ENCODE assay signal across 15 mouse cellular contexts in the genomic region with DNA sequence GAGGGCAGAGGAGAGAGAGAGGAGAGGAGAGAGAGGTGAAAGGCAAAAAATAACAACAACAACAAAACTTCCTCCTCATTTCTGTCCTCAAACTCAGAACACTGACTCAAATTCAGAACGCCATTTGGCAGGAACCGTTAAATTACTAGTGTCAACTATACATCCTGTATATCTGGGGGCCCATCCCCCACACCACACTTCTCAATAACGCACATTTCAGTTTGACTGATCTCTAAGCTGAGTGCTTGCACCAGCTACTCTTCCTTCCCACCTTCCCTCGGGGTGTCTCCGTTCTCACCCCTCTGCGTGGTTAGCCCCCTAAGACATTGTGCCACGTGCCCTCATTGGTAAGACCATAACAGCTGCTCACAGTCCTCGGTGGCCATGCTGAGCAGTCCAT. TPM values are rescaled to one million over a fixed set of nuclear protein-coding genes. Genes with fewer than 3 reads are reported as not detected.
A peak's percentile ranks its signal among the peaks of the same experiment; 100 is the strongest.
DNase-seq lines count a peak whose midpoint lies in the region; ATAC-seq and TF ChIP-seq lines count a peak whose summit lies in the region.
"Had no signal": no experiment of that assay in that cellular context is flagged by ENCODE, and none has a peak within 500 bp of the region (broad histone marks: within the 10 kb centered on the region; RNA-seq: fewer than 3 reads in every experiment).

No protein-coding gene starts in this region.

- no peaks in the 10 kb centered on the region for H3K36me3 ChIP-seq in forebrain, embryonic 11.5 days (ENCODE audit: control insufficient read depth, insufficient read depth, low read length)
- H3K36me3 ChIP-seq in forebrain, embryonic 10.5 days (replicated peaks): no peaks in the 10 kb centered on the region
- peaks cover 5% of the 10 kb centered on the region; the same call in 1 of the 2 replicates for H3K36me3 ChIP-seq in spleen, adult 2 months (ENCODE audit: control insufficient read depth, insufficient read depth, low read length)
- no peaks in the 10 kb centered on the region for H3K36me3 ChIP-seq in kidney, embryonic 15.5 days
- H3K36me3 ChIP-seq: embryonic facial prominence, embryonic 15.5 days; hindbrain, embryonic 12.5 days had no signal

- no peak overlapping the region for H3K9ac ChIP-seq in forebrain, embryonic 11.5 days (ENCODE audit: low read length)
- H3K9ac ChIP-seq in kidney, embryonic 15.5 days: no peak overlapping the region
- H3K9ac ChIP-seq: embryonic facial prominence, embryonic 15.5 days; forebrain, postnatal 0 days; hindbrain, embryonic 12.5 days had no signal

- ATAC-seq in forebrain, embryonic 11.5 days (replicated peaks; ENCODE audit: low FRiP score): no peak
- no peak for ATAC-seq in kidney, embryonic 15.5 days (replicated peaks; ENCODE audit: low FRiP score)
- ATAC-seq: forebrain, postnatal 0 days; midbrain, embryonic 16.5 days had no signal

- no peaks in the 10 kb centered on the region for H3K4me1 ChIP-seq in forebrain, embryonic 11.5 days (replicated peaks; ENCODE audit: control insufficient read depth, insufficient read depth, low read length)
- 0 out of 2 replicates have a peak, but pooled peaks cover 6% of the 10 kb centered on the region for H3K4me1 ChIP-seq in forebrain, embryonic 10.5 days
- H3K4me1 ChIP-seq in spleen, adult 2 months (ENCODE audit: control insufficient read depth, insufficient read depth, insufficient read length): peaks cover 59% of the 10 kb centered on the region
- H3K4me1 ChIP-seq in kidney, embryonic 15.5 days: peaks cover 25% of the 10 kb centered on the region
- H3K4me1 ChIP-seq: hindbrain, embryonic 12.5 days had no signal

- H3K27ac ChIP-seq in forebrain, embryonic 11.5 days (ENCODE audit: low read depth, low read length): no peak overlapping the region
- no peak overlapping the region for H3K27ac ChIP-seq in forebrain, embryonic 10.5 days
- H3K27ac ChIP-seq in spleen, adult 2 months (ENCODE audit: insufficient read depth, low read length): peak overlapping the region; percentile 93
- H3K27ac ChIP-seq in kidney, embryonic 15.5 days: no peak overlapping the region
- H3K27ac ChIP-seq: embryonic facial prominence, embryonic 15.5 days; hindbrain, embryonic 12.5 days had no signal

- 86% methylated on average over 8 of the region's 8 CpGs for WGBS in forebrain, embryonic 11.5 days
- WGBS in forebrain, embryonic 10.5 days: 83% methylated on average over 8 of the region's 8 CpGs
- 5% methylated on average over 8 of the region's 8 CpGs for WGBS in spleen, adult 2 months
- 66% methylated on average over 8 of the region's 8 CpGs for WGBS in kidney, embryonic 15.5 days

- TF ChIP-seq POLR2A in spleen, adult 2 months (IDR thresholded peaks at IDR 0.05; ENCODE audit: low read depth, low read length): no peak; the same call in 1 of the 2 replicates

- no peaks in the 10 kb centered on the region for H3K9me3 ChIP-seq in forebrain, embryonic 11.5 days (ENCODE audit: control insufficient read depth, low read length)
- no peaks in the 10 kb centered on the region for H3K9me3 ChIP-seq in forebrain, embryonic 10.5 days
- no peaks in the 10 kb centered on the region for H3K9me3 ChIP-seq in kidney, embryonic 15.5 days (replicated peaks)
- H3K9me3 ChIP-seq: embryonic facial prominence, embryonic 15.5 days; hindbrain, embryonic 12.5 days had no signal

- no peak for TF ChIP-seq CTCF in spleen, adult 2 months (IDR thresholded peaks at IDR 0.05; ENCODE audit: extremely low read depth, insufficient read depth, insufficient read length, insufficient replicate concordance)

- H3K27me3 ChIP-seq in forebrain, embryonic 11.5 days (ENCODE audit: control insufficient read depth, insufficient read depth, low read length): no peaks in the 10 kb centered on the region
- no peaks in the 10 kb centered on the region for H3K27me3 ChIP-seq in forebrain, embryonic 10.5 days (ENCODE audit: poor library complexity, severe bottlenecking)
- no peaks in the 10 kb centered on the region for H3K27me3 ChIP-seq in spleen, adult 2 months (ENCODE audit: control insufficient read depth, insufficient read depth, low read length)
- H3K27me3 ChIP-seq in kidney, embryonic 15.5 days: no peaks in the 10 kb centered on the region
- H3K27me3 ChIP-seq: embryonic facial prominence, embryonic 15.5 days; hindbrain, embryonic 12.5 days had no signal

- no peak overlapping the region for H3K4me2 ChIP-seq in forebrain, embryonic 11.5 days (ENCODE audit: low read depth, low read length, severe bottlenecking)
- H3K4me2 ChIP-seq in kidney, embryonic 15.5 days: no peak overlapping the region
- H3K4me2 ChIP-seq: embryonic facial prominence, embryonic 15.5 days; hindbrain, embryonic 12.5 days had no signal

- peak; percentile 42 for DNase-seq in forebrain, embryonic 11.5 days (ENCODE audit: low spot score)
- DNase-seq in forebrain, embryonic 10.5 days (ENCODE audit: extremely low spot score, low spot score): no peak
- DNase-seq in spleen, adult 2 months (ENCODE audit: low read depth in 1 of 2, low spot score in 2 of 2): peak; percentile 50 to 75
- no peak for DNase-seq in spleen, adult 12 weeks (ENCODE audit: low spot score)
- DNase-seq in naive thymus-derived CD4-positive, alpha-beta T cell, adult 2 months (ENCODE audit: low read depth): peak; percentile 92
- DNase-seq in thymus, postnatal 4 days: peak; percentile 91
- DNase-seq in layer of hippocampus, adult 9-10 months (ENCODE audit: low spot score): no peak
- DNase-seq: cerebellum, adult 9-11 months; forebrain, postnatal 0 days; heart, adult 18-20 months; lung, adult 18-20 months had no signal

- no peak overlapping the region for H3K4me3 ChIP-seq in forebrain, embryonic 11.5 days (ENCODE audit: low read depth, low read length)
- no peak overlapping the region for H3K4me3 ChIP-seq in forebrain, embryonic 10.5 days
- peak overlapping the region; percentile 67 for H3K4me3 ChIP-seq in spleen, adult 2 months (ENCODE audit: extremely low read depth, insufficient read depth, insufficient read length)
- no peak overlapping the region for H3K4me3 ChIP-seq in kidney, embryonic 15.5 days (replicated peaks)
- H3K4me3 ChIP-seq: embryonic facial prominence, embryonic 15.5 days; hindbrain, embryonic 12.5 days had no signal

RNA-seq across cellular contexts. Expression of gene Gpr132, which starts 8.1 kb away (rescaled TPM):
- not detected in 2 replicates for polyA plus RNA-seq in forebrain, embryonic 11.5 days (2014; fragmentation: Nextera tagmentation; extraction: Ambion mirVana)
- polyA plus RNA-seq in forebrain, embryonic 10.5 days (2016; fragmentation: Nextera tagmentation; extraction: Ambion mirVana): 0.06 and 0.07 TPM in 2 replicates
- polyA plus RNA-seq in spleen, adult 2 months (2012; rRNA removed): 77.9 and 81.1 TPM in 2 replicates
- polyA plus RNA-seq in kidney, embryonic 15.5 days (2015; fragmentation: Nextera tagmentation; extraction: Ambion mirVana): 0.12 and 0.14 TPM in 2 replicates
- polyA plus RNA-seq: forebrain, postnatal 0 days; hindbrain, embryonic 12.5 days; midbrain, embryonic 16.5 days had no signal

RNA-seq across cellular contexts. Expression of gene Cdca4, which starts 30.7 kb away (rescaled TPM):
- 170 and 180 TPM in 2 replicates for polyA plus RNA-seq in forebrain, embryonic 11.5 days (2014; fragmentation: Nextera tagmentation; extraction: Ambion mirVana)
- polyA plus RNA-seq in forebrain, embryonic 10.5 days (2016; fragmentation: Nextera tagmentation; extraction: Ambion mirVana): 189 and 199 TPM in 2 replicates
- polyA plus RNA-seq in spleen, adult 2 months (2012; rRNA removed): 30.4 and 34.0 TPM in 2 replicates
- 113 and 122 TPM in 2 replicates for polyA plus RNA-seq in kidney, embryonic 15.5 days (2015; fragmentation: Nextera tagmentation; extraction: Ambion mirVana)

RNA-seq across cellular contexts. Expression of gene Clba1, which starts 51.2 kb away (rescaled TPM):
- polyA plus RNA-seq in forebrain, embryonic 11.5 days (2014; fragmentation: Nextera tagmentation; extraction: Ambion mirVana): 12.5 and 15.3 TPM in 2 replicates
- polyA plus RNA-seq in forebrain, embryonic 10.5 days (2016; fragmentation: Nextera tagmentation; extraction: Ambion mirVana): 11.3 and 12.3 TPM in 2 replicates
- 0.83 and 1.1 TPM in 2 replicates for polyA plus RNA-seq in spleen, adult 2 months (2012; rRNA removed)
- polyA plus RNA-seq in kidney, embryonic 15.5 days (2015; fragmentation: Nextera tagmentation; extraction: Ambion mirVana): 11.2 and 11.9 TPM in 2 replicates

RNA-seq across cellular contexts. Expression of gene Ahnak2, which starts 57.5 kb away (rescaled TPM):
- 0.08 and 0.16 TPM in 2 replicates for polyA plus RNA-seq in forebrain, embryonic 11.5 days (2014; fragmentation: Nextera tagmentation; extraction: Ambion mirVana)
- polyA plus RNA-seq in forebrain, embryonic 10.5 days (2016; fragmentation: Nextera tagmentation; extraction: Ambion mirVana): 0.05 and 0.11 TPM in 2 replicates
- 0.46 and 0.83 TPM in 2 replicates for polyA plus RNA-seq in spleen, adult 2 months (2012; rRNA removed)
- 1.0 and 1.8 TPM in 2 replicates for polyA plus RNA-seq in kidney, embryonic 15.5 days (2015; fragmentation: Nextera tagmentation; extraction: Ambion mirVana)

Comparison
In these comparisons a context has a peak if more than half of its experiments do, and no peak if none do; other contexts are left out.
1. DNase-seq: peak in forebrain, embryonic 11.5 days (single experiment), spleen, adult 2 months (2 of 2), naive thymus-derived CD4-positive, alpha-beta T cell, adult 2 months (single experiment) and thymus, postnatal 4 days (single experiment); none in forebrain, embryonic 10.5 days (single experiment), spleen, adult 12 weeks (single experiment) and layer of hippocampus, adult 9-10 months (single experiment).
2. RNA of gene Gpr132, which starts 8.1 kb away (polyA plus RNA-seq): 77.9 to 81.1 TPM in spleen, adult 2 months; 0.12 to 0.14 TPM in kidney, embryonic 15.5 days, 0.06 to 0.07 TPM in forebrain, embryonic 10.5 days and not detected in forebrain, embryonic 11.5 days; every median in the first group is over 10 times any median in the second.